Mouse (Mus musculus) heart, adult 18-20 months (tissue): ENCODE measurements around the gene Gm15130. TPM values are rescaled to one million over a fixed set of nuclear protein-coding genes. Genes with fewer than 3 reads are reported as not detected.

Experiments used
- DNase-seq, 2 experiments: peaks; one replicate each; pipeline ENCODE4 v3.0.0; 2021 to 2022; ENCODE audit warnings: mixed read lengths in 1 of 2
- long read RNA-seq, 2 experiments: library from polyadenylated mRNA; stranded (forward); transcript quantifications; one replicate each; pipeline ENCODE4 v2.0.0; 2021
- total RNA-seq, 2 experiments: library from RNA; stranded (reverse); gene quantifications; 2 replicates each; pipeline ENCODE4 v1.2.3; 2021

Gm15130 gene
- total RNA-seq, result not detected
- long read RNA-seq, experiment 1, result 0 reads
- long read RNA-seq, experiment 2, result 0 reads

GRCm38 (mm10) chr2:111152836-111153235 is at the start of gene Gm15130:
Gene Gm15130 (minus strand): TSS chr2:111152936.
- DNase-seq, result no peak

- no peak for DNase-seq
Measured at GRCm38 (mm10) chr2:111182068-111182467, 29.3 kb upstream of the Gm15130 start.

DNA sequence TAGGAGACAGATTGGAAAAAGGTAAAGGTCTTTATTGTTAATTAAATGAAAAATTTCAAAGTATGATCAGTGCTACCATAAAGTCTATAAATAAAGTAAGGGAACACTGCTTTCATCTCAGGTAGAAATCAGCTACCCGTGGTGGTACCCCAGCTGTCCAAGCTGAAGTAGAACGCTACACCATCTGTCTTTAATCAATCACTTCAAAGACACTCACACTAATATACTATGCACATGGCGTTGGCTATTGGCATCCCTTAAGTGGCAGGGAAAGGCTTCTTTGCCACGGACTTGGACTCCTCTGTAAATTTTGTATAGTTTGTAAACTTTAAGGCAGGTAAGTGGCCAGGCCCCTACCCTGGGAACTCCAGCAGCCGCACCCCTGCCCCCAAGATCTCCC is 17.0 kb downstream of the Gm15130 start:
- DNase-seq, result no peak

- DNase-seq, result no peak
Measured at GRCm38 (mm10) chr2:111105882-111106281, 46.9 kb downstream of the Gm15130 start, which contains the start of gene Gm13941. Gene Gm13941 (minus strand): TSS chr2:111105982.

Other genes with a start within 250 kb of the Gm15130 start
- gene Ano3, start 202.0 kb downstream of the Gm15130 start, total RNA-seq, result under 1 TPM; 0.15 to 0.18 TPM
- gene Gm13941, start 47.0 kb downstream of the Gm15130 start, total RNA-seq, result not detected
- gene 4930430A15Rik, start 76.7 kb upstream of the Gm15130 start, total RNA-seq, result not detected
- not detected for gene Olfr1275, start 82.3 kb upstream of the Gm15130 start, total RNA-seq
- gene Olfr1276, start 101.6 kb upstream of the Gm15130 start, total RNA-seq, result not detected
- gene Olfr1277, start 121.2 kb upstream of the Gm15130 start, total RNA-seq, result not detected
- gene Olfr1278, start 137.2 kb upstream of the Gm15130 start, total RNA-seq, result not detected
- gene Olfr1279, start 147.7 kb upstream of the Gm15130 start, total RNA-seq, result not detected
- gene Olfr1280, start 161.1 kb upstream of the Gm15130 start, total RNA-seq, result not detected
- gene Olfr1281, start 173.6 kb upstream of the Gm15130 start, total RNA-seq, result not detected
- gene Olfr1282, start 183.1 kb upstream of the Gm15130 start, total RNA-seq, result not detected
- not detected for gene Olfr1283, start 213.9 kb upstream of the Gm15130 start, total RNA-seq
- not detected for gene Olfr1284, start 222.6 kb upstream of the Gm15130 start, total RNA-seq